18 mouse cellular contexts compared by ENCODE assay signal in the genomic region with DNA sequence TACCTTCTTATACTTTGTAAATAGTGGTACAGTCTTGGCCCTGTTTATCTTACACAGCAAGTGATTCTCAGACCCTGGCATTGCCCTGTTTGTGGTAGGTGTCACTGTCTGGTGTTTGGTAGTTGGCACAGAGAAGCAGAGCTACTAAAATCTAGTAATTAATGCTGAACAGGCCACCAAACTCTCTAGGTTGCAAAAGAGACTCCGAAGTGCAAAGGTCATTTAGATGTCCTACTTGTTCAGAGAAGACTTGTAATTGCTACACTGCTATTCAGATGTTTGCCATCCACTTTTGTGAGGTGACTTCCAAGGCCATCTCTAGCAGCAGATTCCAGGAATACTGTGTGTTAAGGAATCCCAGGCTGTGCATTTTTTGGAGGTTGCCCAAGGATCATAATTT.
"Had no signal": no experiment of that assay in that cellular context is flagged by ENCODE, and none has a peak within 500 bp of the region (broad histone marks: within the 10 kb centered on the region; RNA-seq: fewer than 3 reads in every experiment).

No protein-coding gene starts in this region.

- ATAC-seq: hindbrain, embryonic 16.5 days; intestine, embryonic 16.5 days; liver, embryonic 12.5 days; midbrain, embryonic 13.5 days had no signal

- H3K4me1 ChIP-seq: limb, embryonic 13.5 days; liver, embryonic 12.5 days; liver, embryonic 15.5 days had no signal

- H3K9ac ChIP-seq: limb, embryonic 13.5 days; liver, embryonic 12.5 days; liver, embryonic 15.5 days; midbrain, embryonic 13.5 days had no signal

- H3K27ac ChIP-seq: layer of hippocampus, adult 2 months; limb, embryonic 10.5 days; limb, embryonic 13.5 days; liver, embryonic 12.5 days; liver, embryonic 15.5 days; midbrain, embryonic 10.5 days; midbrain, embryonic 13.5 days; stomach, postnatal 0 days had no signal

- H3K4me3 ChIP-seq: layer of hippocampus, adult 2 months; limb, embryonic 10.5 days; limb, embryonic 13.5 days; liver, embryonic 12.5 days; liver, embryonic 15.5 days; megakaryocyte, embryonic 14.5 days; midbrain, embryonic 10.5 days; midbrain, embryonic 13.5 days had no signal

- H3K27me3 ChIP-seq: limb, embryonic 13.5 days; liver, embryonic 12.5 days; liver, embryonic 15.5 days; midbrain, embryonic 13.5 days had no signal

- H3K36me3 ChIP-seq: liver, embryonic 12.5 days; liver, embryonic 15.5 days; midbrain, embryonic 13.5 days had no signal

- H3K9me3 ChIP-seq: limb, embryonic 10.5 days; limb, embryonic 13.5 days; liver, embryonic 12.5 days; liver, embryonic 15.5 days; megakaryocyte, embryonic 14.5 days; midbrain, embryonic 10.5 days; midbrain, embryonic 13.5 days had no signal

- DNase-seq: kidney, postnatal 25 days; layer of hippocampus, adult 9-11 months; lung, adult 2 months; lung, postnatal 36 days; thymus, adult 2 months; thymus, postnatal 14 days; thymus, postnatal 4 days had no signal

- H3K4me2 ChIP-seq: limb, embryonic 13.5 days; liver, embryonic 12.5 days; liver, embryonic 15.5 days; midbrain, embryonic 13.5 days had no signal
